Mouse (Mus musculus) splenic B cell, adult 2 months (primary cell): ENCODE measurements around the gene Lsp1.

Experiments
- DNase-seq: peaks from one replicate; pipeline ENCODE4 v3.0.0-alpha.2; 2011; ENCODE audit warnings: low read depth, low spot score
- H3K27me3 ChIP-seq: 2 replicates; pipeline ENCODE4 v1.6.1; 2012; ENCODE audit warnings: mild to moderate bottlenecking, low read length, moderate library complexity, mixed read lengths; ENCODE audit not compliant: control insufficient read depth, poor library complexity, insufficient read depth, severe bottlenecking
- H3K36me3 ChIP-seq: 2 replicates; pipeline ENCODE4 v1.6.1; 2012; ENCODE audit warnings: mild to moderate bottlenecking, low read length, moderate library complexity, mixed read lengths; ENCODE audit not compliant: control insufficient read depth, poor library complexity, insufficient read depth, severe bottlenecking

The Lsp1 gene

GRCm38 (mm10) chr7:142539828-142540227, 79.2 kb downstream of the Lsp1 start:
- DNase-seq: no peak
- no peaks in the 10 kb centered on the region; the same call in 1 of the 2 replicates for H3K36me3 ChIP-seq
- no peaks in the 10 kb centered on the region for H3K27me3 ChIP-seq

GRCm38 (mm10) chr7:142542771-142543303, 82.2 kb downstream of the Lsp1 start:
- no peaks in the 10 kb centered on the region for H3K27me3 ChIP-seq
- H3K36me3 ChIP-seq: no peaks in the 10 kb centered on the region; the same call in 1 of the 2 replicates
- no peak for DNase-seq
